Mouse (Mus musculus): ENCODE measurements around the gene Syf2. TPM values are rescaled to one million over a fixed set of nuclear protein-coding genes. Genes with fewer than 3 reads are reported as not detected.

Gene Syf2
- polyA plus RNA-seq (2014; fragmentation: Illumina TruSeq; extraction: RNeasy Lipid Tissue Mini Kit (QIAGEN cat#74804); ENCODE audit: low read depth, low replicate concordance): 78.0 TPM

DNA sequence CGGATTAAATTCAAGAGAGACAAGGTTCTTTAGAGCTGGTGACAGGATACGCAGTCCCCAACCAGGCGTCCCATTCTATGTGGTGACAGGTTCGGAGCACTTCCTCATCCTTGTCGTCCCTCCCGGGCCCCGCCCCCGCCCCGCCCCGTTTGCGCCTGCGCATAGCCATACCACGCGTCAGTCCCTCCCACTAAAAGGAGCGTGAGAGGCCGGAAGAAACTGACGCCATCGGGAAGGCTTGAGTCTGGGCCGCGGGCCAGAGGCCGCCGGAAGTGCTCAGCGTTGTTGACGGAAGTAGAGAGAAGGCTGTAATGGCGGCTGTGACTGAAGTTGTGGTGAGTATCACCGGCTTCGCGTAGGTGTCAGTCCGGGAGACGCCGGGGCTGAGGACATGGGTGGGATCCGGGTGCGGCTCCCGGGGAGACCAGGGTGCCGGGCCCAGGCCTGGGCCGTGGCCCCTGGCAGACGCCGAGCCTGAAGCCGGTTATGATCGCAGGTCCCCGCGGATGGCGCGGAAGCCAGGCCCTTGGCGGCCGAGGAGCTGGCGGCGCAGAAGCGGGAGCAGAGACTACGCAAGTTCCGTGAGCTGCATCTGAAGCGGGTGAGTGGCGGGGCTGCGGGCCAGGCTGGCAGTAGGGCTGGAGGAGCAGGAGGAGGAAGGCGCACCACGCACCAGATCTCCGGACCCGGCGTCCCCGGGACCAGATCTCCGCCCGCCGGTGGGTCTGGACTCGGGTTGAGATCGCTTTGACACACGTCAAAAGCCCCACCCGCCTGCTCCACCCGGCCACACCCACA is at the start of gene Syf2:
Gene Syf2, plus strand, starts transcription at position 215 of the 798 bp plus-strand sequence.

DNA sequence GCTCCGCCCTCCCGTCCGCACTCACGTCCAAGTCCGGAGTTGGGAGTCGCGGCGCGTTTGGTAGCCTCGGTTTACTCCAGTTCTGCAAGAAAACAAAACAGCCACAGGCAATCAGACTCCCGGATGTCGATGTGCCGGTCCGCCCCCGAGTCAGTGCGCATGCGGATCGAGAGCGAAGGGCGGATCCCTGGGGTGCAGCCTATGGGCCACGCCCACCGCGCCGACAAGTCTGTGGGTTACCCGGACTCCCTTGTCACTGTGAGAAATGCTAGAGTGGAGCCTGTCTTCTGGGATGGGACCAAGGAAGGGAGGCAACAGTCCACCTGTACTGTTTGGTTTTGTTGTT is 15.9 kb upstream of the Syf2 start, which contains the start of gene Tmem50a:
Gene Tmem50a, minus strand, starts transcription at position 161 of the 346 bp plus-strand sequence.

DNA sequence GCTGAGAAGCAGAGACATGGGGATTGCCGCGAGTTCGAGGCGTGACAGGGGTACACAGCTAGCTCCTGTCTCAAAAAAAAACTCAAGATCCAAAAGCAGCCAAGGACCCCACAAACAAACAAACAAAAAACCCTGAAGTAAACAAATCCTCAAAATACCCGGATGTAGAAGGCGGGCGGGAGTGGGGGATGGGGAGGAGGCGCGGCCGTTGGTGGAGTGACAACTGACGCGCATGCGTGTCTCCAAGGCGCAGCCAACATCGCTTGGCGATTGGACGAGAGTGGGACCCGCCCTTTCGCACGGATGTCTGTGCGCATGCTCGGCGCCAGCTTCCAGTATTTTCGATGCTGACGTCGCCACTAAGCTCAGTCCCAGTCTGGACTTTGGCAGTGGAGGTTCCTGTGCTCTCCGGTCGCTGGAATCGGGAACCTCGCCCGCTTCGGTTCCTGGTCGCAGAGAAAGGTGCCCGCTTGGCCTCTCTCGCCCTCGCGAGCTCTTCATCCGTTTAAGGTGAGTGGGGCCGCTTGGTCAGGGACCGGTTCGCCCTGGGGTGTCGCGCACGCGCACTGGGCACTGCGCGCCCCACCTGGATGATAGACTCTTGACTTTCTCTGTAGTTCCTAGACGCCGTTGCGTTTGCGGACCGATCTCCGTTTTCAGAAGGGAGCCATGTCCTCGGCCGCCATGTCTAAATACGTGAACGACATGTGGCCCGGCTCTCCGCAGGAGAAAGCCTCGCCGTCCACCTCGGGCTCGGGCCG is 7.3 kb upstream of the Syf2 start, which contains the start of gene Rsrp1:
Gene Rsrp1, plus strand, starts transcription at position 335 of the 761 bp plus-strand sequence.

Other genes with a start within 250 kb of the Syf2 start
- 9.9 TPM for gene Man1c1, start 226.6 kb upstream of the Syf2 start, polyA plus RNA-seq (2014; fragmentation: Illumina TruSeq; extraction: RNeasy Lipid Tissue Mini Kit (QIAGEN cat#74804); ENCODE audit: low read depth, low replicate concordance)
- 13.3 TPM for gene Ldlrap1, start 162.9 kb upstream of the Syf2 start, polyA plus RNA-seq (2014; fragmentation: Illumina TruSeq; extraction: RNeasy Lipid Tissue Mini Kit (QIAGEN cat#74804); ENCODE audit: low read depth, low replicate concordance)
- 39.7 TPM for gene Maco1, start 77.6 kb upstream of the Syf2 start, polyA plus RNA-seq (2014; fragmentation: Illumina TruSeq; extraction: RNeasy Lipid Tissue Mini Kit (QIAGEN cat#74804); ENCODE audit: low read depth, low replicate concordance)
- gene Rhd, start 66.4 kb upstream of the Syf2 start, polyA plus RNA-seq (2014; fragmentation: Illumina TruSeq; extraction: RNeasy Lipid Tissue Mini Kit (QIAGEN cat#74804); ENCODE audit: low read depth, low replicate concordance): not detected
- 125 TPM for gene Tmem50a, start 15.9 kb upstream of the Syf2 start, polyA plus RNA-seq (2014; fragmentation: Illumina TruSeq; extraction: RNeasy Lipid Tissue Mini Kit (QIAGEN cat#74804); ENCODE audit: low read depth, low replicate concordance)
- gene Rsrp1, start 7.3 kb upstream of the Syf2 start, polyA plus RNA-seq (2014; fragmentation: Illumina TruSeq; extraction: RNeasy Lipid Tissue Mini Kit (QIAGEN cat#74804); ENCODE audit: low read depth, low replicate concordance): 458 TPM
- 1.3 TPM for gene Runx3, start 189.8 kb downstream of the Syf2 start, polyA plus RNA-seq (2014; fragmentation: Illumina TruSeq; extraction: RNeasy Lipid Tissue Mini Kit (QIAGEN cat#74804); ENCODE audit: low read depth, low replicate concordance)